Mouse (Mus musculus): ENCODE data around the gene Mapk1. TPM values are rescaled to one million over a fixed set of nuclear protein-coding genes. Genes with fewer than 3 reads are reported as not detected.

Mapk1 gene
- polyA plus RNA-seq, 1 experiment from 2014 or later: 147 TPM

Other genes starting within 250 kb of the Mapk1 start
- 1.4 and 1.8 TPM in 2 replicates for gene Spag6l, start 153.9 kb upstream of the Mapk1 start, polyA plus RNA-seq (2016; fragmentation: Nextera tagmentation; extraction: Ambion mirVana)
- gene Igll1, start 119.4 kb upstream of the Mapk1 start, polyA plus RNA-seq (2016; fragmentation: Nextera tagmentation; extraction: Ambion mirVana): 0.07 and 0.17 TPM in 2 replicates
- 60.5 and 69.0 TPM in 2 replicates for gene Top3b, start 112.6 kb upstream of the Mapk1 start, polyA plus RNA-seq (2016; fragmentation: Nextera tagmentation; extraction: Ambion mirVana)
- 2.1 and 2.2 TPM in 2 replicates for gene Vpreb1, start 112.5 kb upstream of the Mapk1 start, polyA plus RNA-seq (2016; fragmentation: Nextera tagmentation; extraction: Ambion mirVana)
- gene Ppm1f, start 86.9 kb upstream of the Mapk1 start, polyA plus RNA-seq (2016; fragmentation: Nextera tagmentation; extraction: Ambion mirVana): 26.6 and 30.0 TPM in 2 replicates
- gene Ypel1, start 86.3 kb downstream of the Mapk1 start, polyA plus RNA-seq (2016; fragmentation: Nextera tagmentation; extraction: Ambion mirVana): 99.1 and 109 TPM in 2 replicates
- 149 and 170 TPM in 2 replicates for gene Ppil2, start 127.9 kb downstream of the Mapk1 start, polyA plus RNA-seq (2016; fragmentation: Nextera tagmentation; extraction: Ambion mirVana)
- gene 2610318N02Rik, start 141.8 kb downstream of the Mapk1 start, polyA plus RNA-seq (2016; fragmentation: Nextera tagmentation; extraction: Ambion mirVana): 153 and 184 TPM in 2 replicates
- gene Sdf2l1, start 149.0 kb downstream of the Mapk1 start, polyA plus RNA-seq (2016; fragmentation: Nextera tagmentation; extraction: Ambion mirVana): 101 and 136 TPM in 2 replicates
- 5.4 and 6.8 TPM in 2 replicates for gene Ydjc, start 161.2 kb downstream of the Mapk1 start, polyA plus RNA-seq (2016; fragmentation: Nextera tagmentation; extraction: Ambion mirVana)
- gene Ccdc116, start 163.8 kb downstream of the Mapk1 start, polyA plus RNA-seq (2016; fragmentation: Nextera tagmentation; extraction: Ambion mirVana): 0.39 and 0.57 TPM in 2 replicates
- gene Ube2l3, start 219.3 kb downstream of the Mapk1 start, polyA plus RNA-seq (2016; fragmentation: Nextera tagmentation; extraction: Ambion mirVana): 412 and 424 TPM in 2 replicates
- 1.4 and 2.2 TPM in 2 replicates for gene Rimbp3, start 225.2 kb downstream of the Mapk1 start, polyA plus RNA-seq (2016; fragmentation: Nextera tagmentation; extraction: Ambion mirVana)

Data from midbrain, embryonic 10.5 days (tissue).